Mouse (Mus musculus) neural tube, embryonic 13.5 days (tissue): ENCODE measurements at regions not wholly inside any gene's neighbourhood (a gene's known extent, or its start where the extent isn't known, plus 50 kb on each side); places are given as distances from the start of the nearest gene placed in this dataset.

ENCODE experiments used
- ATAC-seq: fragments of 200-750 bp; cut with Nextera tagmentation; 2 replicates; pipeline ENCODE4 v1.8.0; 2017; ENCODE audit warnings: low read depth, mild to moderate bottlenecking, moderate TSS enrichment, moderate library complexity
- H3K27ac ChIP-seq: fragments of 300-500 bp; sonication (generic); replicated peaks from 2 replicates; pipeline ENCODE4 v1.5.1; 2015; ENCODE audit warnings: moderate library complexity, mild to moderate bottlenecking, inconsistent platforms
- H3K27me3 ChIP-seq: fragments of 300-500 bp; sonication (generic); 2 replicates; pipeline ENCODE4 v1.6.1; 2015; ENCODE audit warnings: mild to moderate bottlenecking, inconsistent platforms
- H3K36me3 ChIP-seq: fragments of 300-500 bp; sonication (generic); 2 replicates; pipeline ENCODE4 v1.6.1; 2015; ENCODE audit warnings: mild to moderate bottlenecking, inconsistent platforms
- H3K4me1 ChIP-seq: fragments of 300-500 bp; sonication (generic); replicated peaks from 2 replicates; pipeline ENCODE4 v1.6.1; 2015; ENCODE audit warnings: inconsistent platforms
- H3K4me2 ChIP-seq: fragments of 300-500 bp; sonication (generic); 2 replicates; pipeline ENCODE4 v1.6.1; 2015; ENCODE audit warnings: inconsistent platforms, mild to moderate bottlenecking, moderate library complexity
- H3K4me3 ChIP-seq: fragments of 300-500 bp; sonication (generic); 2 replicates; pipeline ENCODE4 v1.5.1; 2015; ENCODE audit warnings: mild to moderate bottlenecking, inconsistent platforms
- H3K9ac ChIP-seq: fragments of 300-500 bp; sonication (generic); 2 replicates; pipeline ENCODE4 v1.6.1; 2015; ENCODE audit warnings: moderate library complexity, mild to moderate bottlenecking, inconsistent platforms
- H3K9me3 ChIP-seq: fragments of 300-500 bp; sonication (generic); 2 replicates; pipeline ENCODE4 v1.6.1; 2016; ENCODE audit warnings: inconsistent platforms
- WGBS: fragments of 180-500 bp; shearing (Covaris S2); methylation state at CpG from one replicate; pipeline ENCODE4 v1.1.7; 2015; 5-methylcytosine and 5-hydroxymethylcytosine counted together

GRCm38 (mm10) chr11:8061989-8062388, 602.3 kb downstream of the Tns3 start:
- Histone ChIP-seq H3K4me2 (no peak overlapping the region), H3K27me3 (no peaks in the 10 kb centered on the region), H3K9ac (no peak overlapping the region), H3K36me3 (no peaks in the 10 kb centered on the region), H3K27ac (no peak overlapping the region), H3K4me1 (no peaks in the 10 kb centered on the region), H3K9me3 (no peaks in the 10 kb centered on the region), H3K4me3 (no peak overlapping the region)
- no peak for ATAC-seq
- 88% methylated on average over 3 of the region's 3 CpGs for WGBS

DNA sequence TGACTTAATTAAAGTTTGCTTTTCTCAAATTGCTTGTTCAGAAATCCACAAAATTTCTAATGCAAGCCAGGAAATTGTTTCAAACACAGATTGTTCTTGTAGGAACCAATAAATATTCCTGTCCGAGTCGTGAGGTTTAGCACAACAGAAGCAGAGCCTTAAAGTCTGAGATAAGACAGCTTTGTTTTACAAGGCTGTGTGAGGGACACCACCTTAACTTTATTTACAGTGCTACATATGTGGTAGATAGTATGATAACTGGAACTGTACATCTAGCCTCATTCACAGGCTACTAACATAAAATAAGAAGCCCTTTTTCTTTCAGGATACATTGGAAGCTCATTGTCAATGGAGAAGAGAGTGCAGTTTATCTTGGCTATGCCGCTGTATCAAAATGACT, 602.8 kb downstream of the Tns3 start:
- H3K27ac ChIP-seq = no peak overlapping the region
- no peaks in the 10 kb centered on the region for H3K9me3 ChIP-seq
- no peak overlapping the region for H3K4me3 ChIP-seq
- 91% methylated on average over 3 of the region's 3 CpGs for WGBS
- H3K9ac ChIP-seq = no peak overlapping the region
- H3K4me1 ChIP-seq = no peaks in the 10 kb centered on the region
- H3K36me3 ChIP-seq = no peaks in the 10 kb centered on the region
- no peak for ATAC-seq
- H3K4me2 ChIP-seq = no peak overlapping the region
- H3K27me3 ChIP-seq = no peaks in the 10 kb centered on the region

GRCm38 (mm10) chr11:8051499-8051898, 612.8 kb downstream of the Tns3 start:
- no peaks in the 10 kb centered on the region for H3K36me3 ChIP-seq
- no peaks in the 10 kb centered on the region for H3K9me3 ChIP-seq
- H3K4me3 ChIP-seq = no peak overlapping the region
- 34% methylated on average over 4 of the region's 4 CpGs for WGBS
- no peak overlapping the region for H3K27ac ChIP-seq
- no peaks in the 10 kb centered on the region for H3K4me1 ChIP-seq
- H3K27me3 ChIP-seq = no peaks in the 10 kb centered on the region
- no peak overlapping the region for H3K9ac ChIP-seq
- no peak for ATAC-seq
- no peak overlapping the region for H3K4me2 ChIP-seq

DNA sequence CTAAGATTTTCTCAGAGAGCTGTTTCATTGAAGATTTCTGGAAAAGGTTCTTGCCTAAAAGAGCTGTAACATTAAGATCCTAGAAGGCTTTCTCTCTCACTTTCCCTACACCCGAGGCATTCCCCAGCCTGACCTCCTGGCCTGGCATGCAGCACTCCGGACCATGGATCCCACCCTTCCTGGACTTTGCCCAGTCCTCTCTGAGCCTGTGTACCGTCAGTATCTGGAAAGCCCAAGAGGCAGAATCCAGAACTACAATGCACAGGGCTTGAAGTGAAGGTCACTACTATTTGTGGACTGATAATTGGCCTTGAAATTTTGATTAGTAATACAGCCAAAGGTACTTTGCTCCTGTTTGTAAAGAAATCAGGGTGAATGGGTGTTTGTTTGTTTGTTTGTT, 619.2 kb downstream of the Tns3 start:
- no peaks in the 10 kb centered on the region for H3K9me3 ChIP-seq
- ATAC-seq = no peak
- no peaks in the 10 kb centered on the region for H3K36me3 ChIP-seq
- 90% methylated on average over 3 of the region's 3 CpGs for WGBS
- no peak overlapping the region for H3K9ac ChIP-seq
- H3K4me1 ChIP-seq = no peaks in the 10 kb centered on the region
- no peak overlapping the region for H3K4me2 ChIP-seq
- no peak overlapping the region for H3K27ac ChIP-seq
- no peaks in the 10 kb centered on the region for H3K27me3 ChIP-seq
- no peak overlapping the region for H3K4me3 ChIP-seq

GRCm38 (mm10) chr11:8030119-8030518, 634.2 kb downstream of the Tns3 start:
- Histone ChIP-seq H3K4me1 (no peaks in the 10 kb centered on the region), H3K36me3 (no peaks in the 10 kb centered on the region), H3K9me3 (no peaks in the 10 kb centered on the region), H3K27ac (no peak overlapping the region), H3K4me3 (no peak overlapping the region), H3K27me3 (no peaks in the 10 kb centered on the region), H3K9ac (no peak overlapping the region), H3K4me2 (no peak overlapping the region)
- ATAC-seq = no peak
- 77% methylated on average over 2 of the region's 2 CpGs for WGBS

DNA sequence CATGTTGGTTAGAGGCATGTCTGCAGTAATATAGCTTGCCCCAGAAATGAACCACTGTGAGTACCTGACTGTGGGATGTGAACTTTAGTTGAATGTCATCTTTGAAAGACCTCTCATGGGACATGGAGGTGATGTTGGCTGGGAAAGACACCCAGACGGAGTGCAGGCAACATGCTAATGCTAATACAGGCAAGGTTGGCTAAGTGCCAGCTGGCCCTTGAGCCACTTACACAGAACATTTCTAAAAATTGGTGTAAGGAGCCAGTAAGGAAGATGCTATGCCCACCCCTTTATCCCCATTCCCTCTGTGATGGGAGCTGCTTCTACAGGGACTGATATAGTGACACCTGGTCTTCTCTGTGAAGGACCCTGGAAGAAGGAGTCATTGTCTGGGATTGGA, 656.5 kb downstream of the Tns3 start:
- Histone ChIP-seq H3K36me3 (no peaks in the 10 kb centered on the region), H3K4me2 (no peak overlapping the region), H3K27ac (no peak overlapping the region), H3K4me1 (no peaks in the 10 kb centered on the region), H3K9me3 (no peaks in the 10 kb centered on the region), H3K27me3 (no peaks in the 10 kb centered on the region), H3K4me3 (no peak overlapping the region), H3K9ac (no peak overlapping the region)
- no peak for ATAC-seq
- 57% methylated on average over 1 of the region's 1 CpGs for WGBS

DNA sequence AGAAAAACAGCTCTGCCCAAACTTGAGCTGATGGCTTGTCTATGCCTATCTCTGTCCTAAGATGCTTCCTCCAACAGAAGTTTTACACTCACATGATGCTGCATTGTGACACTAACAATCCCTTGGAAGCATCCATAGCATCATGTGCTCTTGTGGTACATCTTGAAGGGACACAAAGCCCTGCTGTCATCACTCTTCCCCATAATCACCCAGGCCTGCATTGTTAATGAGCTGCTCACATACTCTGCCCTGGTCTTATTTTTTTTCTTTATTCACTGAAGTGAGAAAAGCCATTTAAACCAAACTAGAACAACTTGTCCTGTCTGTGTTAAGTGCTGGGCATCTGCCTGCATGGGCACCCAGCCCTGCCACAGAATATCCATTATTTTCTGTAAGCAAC, 683.3 kb downstream of the Tns3 start:
- ATAC-seq = no peak
- no peaks in the 10 kb centered on the region for H3K9me3 ChIP-seq
- no peak overlapping the region for H3K4me2 ChIP-seq
- H3K4me3 ChIP-seq = no peak overlapping the region
- no peak overlapping the region for H3K9ac ChIP-seq
- no peak overlapping the region for H3K27ac ChIP-seq
- H3K4me1 ChIP-seq = no peaks in the 10 kb centered on the region
- no peaks in the 10 kb centered on the region for H3K27me3 ChIP-seq
- H3K36me3 ChIP-seq = no peaks in the 10 kb centered on the region

GRCm38 (mm10) chr11:7975845-7976244, 688.5 kb downstream of the Tns3 start:
- no peak for ATAC-seq
- WGBS = 49% methylated on average over 9 of the region's 9 CpGs
- H3K4me3 ChIP-seq = no peak overlapping the region
- no peaks in the 10 kb centered on the region for H3K9me3 ChIP-seq
- H3K27ac ChIP-seq = no peak overlapping the region
- no peak overlapping the region for H3K9ac ChIP-seq
- no peaks in the 10 kb centered on the region for H3K36me3 ChIP-seq
- H3K4me1 ChIP-seq = no peaks in the 10 kb centered on the region
- H3K27me3 ChIP-seq = no peaks in the 10 kb centered on the region
- H3K4me2 ChIP-seq = no peak overlapping the region

- H3K4me1 ChIP-seq = no peaks in the 10 kb centered on the region
- no peak overlapping the region for H3K9ac ChIP-seq
- H3K4me3 ChIP-seq = no peak overlapping the region
- no peaks in the 10 kb centered on the region for H3K27me3 ChIP-seq
- no peaks in the 10 kb centered on the region for H3K9me3 ChIP-seq
- H3K27ac ChIP-seq = no peak overlapping the region
- no peak overlapping the region for H3K4me2 ChIP-seq
- no peak for ATAC-seq
- no peaks in the 10 kb centered on the region for H3K36me3 ChIP-seq
These were observed 714.4 kb downstream of the Tns3 start for GRCm38 (mm10) chr11:7949931-7950330.

DNA sequence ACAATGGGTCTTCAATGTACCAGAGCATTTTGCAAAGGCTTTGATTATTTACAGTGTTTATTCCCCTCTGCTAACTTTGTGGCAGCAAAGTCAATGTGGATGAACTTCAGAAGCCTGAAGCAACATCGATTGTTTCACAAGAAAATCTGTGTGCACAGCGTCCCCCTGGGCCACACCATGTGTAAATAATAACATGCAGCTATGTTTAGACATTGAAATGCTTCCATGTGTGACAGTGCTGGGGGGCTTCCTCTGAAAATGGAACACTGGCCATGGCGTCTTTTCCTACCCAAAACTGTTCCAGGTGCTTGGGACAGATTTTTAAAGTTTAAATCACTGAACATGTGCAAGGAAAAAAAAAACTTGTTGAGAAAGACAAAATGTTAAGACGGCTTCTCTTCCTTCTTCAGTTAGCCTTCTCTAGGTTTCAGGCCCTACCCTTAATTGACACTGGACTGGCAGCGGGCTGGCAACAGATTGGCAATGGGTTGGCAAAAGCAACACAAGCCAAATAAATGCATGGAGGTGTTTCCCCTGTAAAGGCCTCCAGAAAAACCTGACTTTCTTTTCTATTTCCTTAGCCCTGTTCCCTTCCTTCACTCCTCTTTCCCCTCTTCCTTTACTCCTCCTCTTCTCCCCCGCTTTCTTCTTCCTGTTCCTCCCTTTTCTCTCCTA, 715.0 kb downstream of the Tns3 start:
- H3K27ac ChIP-seq = no peak overlapping the region
- WGBS = 81% methylated on average over 6 of the region's 6 CpGs
- no peaks in the 10 kb centered on the region for H3K9me3 ChIP-seq
- no peaks in the 10 kb centered on the region for H3K36me3 ChIP-seq
- no peak overlapping the region for H3K4me2 ChIP-seq
- no peak for ATAC-seq
- no peak overlapping the region for H3K9ac ChIP-seq
- H3K4me1 ChIP-seq = no peaks in the 10 kb centered on the region
- H3K4me3 ChIP-seq = no peak overlapping the region
- H3K27me3 ChIP-seq = no peaks in the 10 kb centered on the region

- WGBS = 85% methylated on average over 5 of the region's 5 CpGs
- Histone ChIP-seq H3K4me1 (no peaks in the 10 kb centered on the region), H3K9me3 (no peaks in the 10 kb centered on the region), H3K27me3 (no peaks in the 10 kb centered on the region), H3K4me2 (no peak overlapping the region), H3K9ac (no peak overlapping the region), H3K27ac (no peak overlapping the region), H3K36me3 (no peaks in the 10 kb centered on the region), H3K4me3 (no peak overlapping the region)
- ATAC-seq = no peak
These were observed 719.3 kb downstream of the Tns3 start for GRCm38 (mm10) chr11:7944956-7945515.

DNA sequence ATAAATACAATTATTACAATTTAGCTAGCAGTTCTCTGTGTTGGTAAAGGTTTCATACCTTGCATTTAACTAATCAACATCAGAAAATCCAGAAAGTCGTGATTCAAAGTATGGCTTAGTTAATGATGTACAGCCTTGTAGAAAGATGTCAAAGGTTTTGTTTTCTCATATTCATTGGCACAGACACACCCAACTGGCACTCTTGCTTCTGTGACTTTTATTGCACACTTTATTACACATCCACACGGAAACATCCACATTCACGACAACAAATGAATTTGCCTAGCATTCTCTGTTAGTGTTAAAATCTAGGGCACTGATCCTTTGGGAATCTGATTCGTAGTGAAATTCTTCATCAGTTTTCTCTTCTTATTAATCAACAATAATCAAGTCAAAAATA, 720.0 kb downstream of the Tns3 start:
- Histone ChIP-seq H3K9me3 (no peaks in the 10 kb centered on the region), H3K36me3 (no peaks in the 10 kb centered on the region), H3K4me1 (no peaks in the 10 kb centered on the region), H3K27ac (no peak overlapping the region), H3K9ac (no peak overlapping the region), H3K4me3 (no peak overlapping the region), H3K27me3 (no peaks in the 10 kb centered on the region), H3K4me2 (no peak overlapping the region)
- WGBS = 86% methylated on average over 4 of the region's 4 CpGs
- no peak for ATAC-seq

- Histone ChIP-seq H3K36me3 (no peaks in the 10 kb centered on the region), H3K9me3 (no peaks in the 10 kb centered on the region), H3K27me3 (no peaks in the 10 kb centered on the region), H3K9ac (no peak overlapping the region), H3K4me1 (no peaks in the 10 kb centered on the region), H3K27ac (no peak overlapping the region), H3K4me3 (no peak overlapping the region), H3K4me2 (no peak overlapping the region)
- WGBS = 79% methylated on average over 3 of the region's 3 CpGs
- no peak for ATAC-seq
These were observed 719.9 kb upstream of the Igfbp3 start for GRCm38 (mm10) chr11:7933611-7934010.
